Mouse (Mus musculus) cerebellum, adult 18-20 months (tissue): ENCODE measurements around the gene Eral1.
"Not testable (repeated sequence)": the region's sequence is repeated elsewhere in the genome, so short reads cannot be mapped to it uniquely, and the experiment has no call there.

Experiments
- DNase-seq, 2 experiments: peaks; one replicate each; pipeline ENCODE4 v3.0.0; 2021

Eral1 gene

DNA sequence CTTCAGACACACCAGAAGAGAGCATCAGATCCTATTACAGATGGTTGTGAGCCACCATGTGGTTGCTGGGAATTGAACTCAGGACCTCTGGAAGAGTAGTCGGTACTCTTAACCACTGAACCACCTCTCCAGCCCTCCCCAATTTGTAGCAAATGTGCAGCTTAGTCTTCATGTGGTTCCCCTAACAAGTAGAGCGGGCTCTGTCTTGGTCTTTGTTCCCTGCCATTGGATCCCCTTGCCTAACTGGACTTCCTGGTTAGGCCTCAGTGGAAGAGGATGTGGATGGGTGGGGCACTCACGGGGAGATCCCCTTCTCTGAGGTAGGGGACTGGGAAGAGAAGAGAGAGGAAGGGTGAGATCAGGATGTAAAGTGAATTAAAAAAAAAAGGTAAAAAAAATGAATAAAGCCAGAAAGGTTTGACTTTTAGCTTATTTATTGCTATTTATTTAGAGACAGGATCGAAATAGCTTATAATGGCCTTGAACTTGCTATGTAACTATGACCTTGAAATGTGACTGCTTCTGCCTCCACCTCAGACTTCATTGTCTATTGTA lies 6.8 kb upstream of the Eral1 start:
- DNase-seq = no peak

DNA sequence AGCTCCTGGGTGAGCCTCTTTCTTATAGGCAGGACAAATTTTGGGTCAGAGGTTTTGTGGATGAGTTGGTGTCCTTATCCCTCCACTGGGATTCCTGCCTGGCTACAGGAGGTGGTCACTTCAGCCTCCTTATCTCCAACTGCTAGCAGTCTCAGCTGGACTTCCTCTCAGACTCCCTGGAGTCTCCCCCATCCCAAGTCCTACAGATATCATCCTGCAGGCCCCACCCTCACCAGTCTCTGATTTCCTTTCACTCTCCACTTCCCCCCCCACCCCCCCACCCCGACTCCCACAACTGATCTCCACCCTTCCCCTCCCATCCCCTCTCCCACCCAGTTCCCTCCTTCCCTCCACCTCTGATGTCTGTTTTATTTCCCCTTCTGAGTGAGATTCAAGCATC lies 3.4 kb upstream of the Eral1 start:
- DNase-seq = no peak

DNA sequence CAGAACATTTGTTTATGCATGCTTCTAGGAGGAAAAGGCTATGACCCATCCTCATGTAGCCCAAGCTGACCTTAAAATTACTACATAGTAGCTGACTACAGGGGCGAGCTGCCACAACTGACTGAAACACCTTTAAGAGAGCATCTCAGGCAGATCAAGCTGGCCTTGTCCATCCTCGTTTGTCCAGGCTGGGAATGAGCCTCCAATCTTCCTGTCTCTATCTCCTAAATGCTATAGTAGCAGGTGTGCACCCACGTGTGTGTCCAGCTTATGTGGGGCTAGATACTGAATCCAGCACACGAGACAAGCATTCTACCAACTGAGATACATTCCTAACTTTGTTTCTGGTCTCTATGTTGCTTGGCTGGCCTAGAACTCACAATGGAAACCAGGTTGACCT lies 5.5 kb downstream of the Eral1 start:
- DNase-seq = no peak

DNA sequence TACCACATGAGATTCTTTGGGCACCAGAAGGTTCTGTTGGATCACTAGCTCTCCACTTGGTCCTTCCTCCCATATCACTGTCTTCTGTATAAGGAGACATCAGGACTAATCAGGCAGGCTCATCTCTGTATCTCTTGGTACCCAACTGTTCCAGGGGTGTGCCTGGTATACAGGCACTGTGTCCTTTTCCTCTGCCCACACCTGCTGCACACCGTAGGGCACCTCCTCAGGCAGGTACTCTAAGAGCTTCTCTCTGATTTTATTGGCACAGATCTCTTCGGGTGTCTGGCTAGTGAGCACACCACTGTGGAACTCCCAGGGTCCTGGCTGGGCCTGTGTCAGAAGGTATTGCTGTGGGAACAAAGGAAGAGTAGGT lies 5.9 kb downstream of the Eral1 start:
- DNase-seq = no peak

DNA sequence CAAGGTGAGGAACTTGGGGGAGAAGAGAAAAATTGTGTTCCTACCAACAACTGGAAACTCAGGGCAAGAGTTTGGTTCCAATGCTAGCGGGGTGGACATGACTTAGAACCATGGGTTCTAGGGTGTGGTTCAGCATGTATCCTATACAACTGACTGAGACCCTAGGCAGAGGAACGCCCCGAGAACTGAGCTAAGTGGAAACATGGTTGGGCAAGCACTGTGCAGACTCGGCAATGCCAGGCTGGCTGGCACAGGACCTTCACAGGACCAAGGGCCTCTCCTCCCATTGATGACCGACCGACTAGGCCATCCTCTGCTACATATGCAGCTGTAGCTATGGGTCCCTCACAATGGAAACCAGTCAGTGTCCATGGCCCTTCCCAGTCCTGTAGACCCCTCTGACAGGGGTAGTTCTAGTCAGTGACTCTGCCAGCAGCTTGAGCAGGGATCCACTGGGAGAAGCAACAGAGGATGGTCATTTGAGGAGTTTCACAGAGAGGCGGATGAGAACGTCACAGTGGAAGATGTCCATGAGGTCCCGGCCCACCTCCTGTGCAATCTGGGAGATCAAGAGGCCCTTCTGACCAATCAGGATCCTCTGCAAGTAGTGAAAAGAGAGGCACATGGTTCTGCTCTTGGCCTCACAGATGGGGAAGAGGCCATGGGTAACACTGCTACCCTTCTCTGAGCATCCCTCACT lies 6.5 kb downstream of the Eral1 start:
- no peak for DNase-seq

DNA sequence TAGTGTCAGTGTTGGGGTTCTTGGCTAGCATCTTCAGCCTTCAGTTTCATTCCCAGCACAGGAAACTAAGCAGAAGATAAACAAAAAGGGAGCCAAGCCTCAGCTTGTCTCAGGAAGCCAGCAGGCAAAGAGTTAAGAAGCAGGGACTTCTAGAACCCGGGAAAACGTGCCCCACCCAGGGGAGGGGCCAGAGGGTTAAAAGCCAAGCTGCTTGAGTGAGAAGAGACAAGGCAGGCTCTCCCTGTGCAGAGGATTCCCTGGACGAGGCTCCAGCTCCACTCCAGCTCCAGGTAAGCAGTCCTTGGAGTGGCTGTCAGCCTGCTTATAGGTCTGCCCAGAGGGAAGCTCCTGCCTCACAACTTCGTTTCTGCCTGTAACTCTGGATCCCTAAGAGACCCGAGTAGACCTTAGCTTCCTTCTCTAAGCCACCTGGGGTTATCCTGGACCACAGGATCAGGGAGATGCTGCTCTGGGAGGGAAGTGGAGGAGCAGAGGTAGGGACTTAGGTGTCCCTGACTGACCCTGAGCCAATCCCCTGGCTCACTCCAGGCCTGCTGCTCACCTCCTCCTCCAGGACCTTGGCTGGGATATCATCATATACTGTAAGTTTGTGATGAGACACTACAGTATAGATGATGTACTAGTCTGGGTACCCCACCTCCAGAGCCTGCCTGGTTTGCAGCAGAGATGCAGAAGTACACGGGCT lies 7.6 kb downstream of the Eral1 start:
- no peak for DNase-seq

DNA sequence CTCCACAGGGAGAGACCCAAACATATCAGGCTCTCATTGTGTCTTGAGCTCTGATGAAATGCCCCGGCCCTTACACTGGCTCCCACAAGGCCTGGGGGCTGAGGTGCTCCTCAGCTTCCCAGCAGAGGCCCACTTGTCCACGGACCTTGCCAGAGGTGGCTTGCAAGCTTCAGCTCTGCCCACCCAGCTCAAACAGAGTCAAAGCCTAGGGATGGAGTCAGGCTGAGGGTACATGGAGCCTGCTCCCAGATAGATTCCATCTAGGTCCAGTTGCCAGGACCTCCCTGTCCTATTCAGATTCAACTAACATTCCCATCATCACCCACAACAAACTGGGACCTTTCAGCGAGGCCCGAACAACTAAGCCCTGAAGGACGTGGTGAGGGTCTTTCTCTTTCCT lies 8.2 kb downstream of the Eral1 start:
- no peak for DNase-seq

DNA sequence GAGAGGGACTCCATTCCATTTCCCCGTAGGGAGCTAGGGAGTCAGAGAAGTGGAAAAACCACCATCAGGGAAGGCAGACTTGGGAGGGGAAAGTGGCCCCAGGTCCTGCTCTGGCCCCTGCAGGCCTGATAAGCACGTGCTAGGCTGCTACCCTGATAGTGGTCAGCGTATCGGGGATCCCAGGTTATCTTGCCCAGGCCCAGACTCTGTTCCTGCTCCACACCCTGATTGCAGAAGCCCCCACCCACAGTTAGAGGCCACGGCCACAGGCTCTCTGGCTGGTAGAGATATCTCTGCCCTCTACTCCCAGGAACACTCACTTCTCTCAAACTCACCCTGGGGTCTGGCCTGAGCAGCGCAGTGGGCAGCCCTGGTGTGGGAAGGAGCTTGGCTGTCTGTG lies 10.5 kb downstream of the Eral1 start:
- no peak for DNase-seq

DNA sequence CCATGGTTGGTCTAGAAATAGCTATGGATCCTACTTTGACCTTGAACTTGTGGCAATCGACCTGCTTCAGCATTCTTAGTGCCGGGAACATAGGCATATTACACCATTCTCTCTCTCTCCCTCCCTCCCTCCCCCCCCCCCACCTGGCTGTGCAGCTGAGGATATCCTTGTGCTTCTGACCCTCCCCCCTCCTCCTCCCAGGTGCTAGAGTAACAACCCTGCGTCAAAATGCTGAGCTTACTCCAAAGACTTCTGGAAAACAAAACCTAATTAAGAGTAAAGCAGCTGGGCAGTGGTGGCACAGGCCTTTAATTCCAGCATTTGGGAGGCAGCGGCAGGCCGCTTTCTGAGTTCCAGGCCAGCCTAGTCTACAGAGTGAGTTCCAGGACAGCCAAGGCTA lies 11.1 kb downstream of the Eral1 start:
- no peak for DNase-seq

DNA sequence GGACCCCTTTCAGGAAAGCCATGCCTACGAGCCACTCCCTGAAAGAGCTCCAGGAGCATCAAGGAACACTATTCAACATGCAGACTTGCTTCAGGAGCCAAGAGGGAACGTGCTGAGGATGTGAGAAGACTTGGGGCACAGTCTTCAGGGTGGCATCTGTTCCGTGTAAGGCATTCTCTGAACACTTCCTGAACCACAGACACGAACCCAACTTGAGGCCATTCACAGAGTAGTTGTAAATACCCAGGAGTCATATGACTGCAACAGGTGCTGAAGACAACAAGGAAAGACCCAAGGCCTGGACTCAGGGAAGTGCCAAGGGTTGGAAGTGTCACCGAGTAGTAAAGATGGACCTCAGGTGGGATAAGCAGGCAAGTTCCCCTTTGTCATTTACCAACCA lies 12.6 kb downstream of the Eral1 start:
- no peak for DNase-seq

DNA sequence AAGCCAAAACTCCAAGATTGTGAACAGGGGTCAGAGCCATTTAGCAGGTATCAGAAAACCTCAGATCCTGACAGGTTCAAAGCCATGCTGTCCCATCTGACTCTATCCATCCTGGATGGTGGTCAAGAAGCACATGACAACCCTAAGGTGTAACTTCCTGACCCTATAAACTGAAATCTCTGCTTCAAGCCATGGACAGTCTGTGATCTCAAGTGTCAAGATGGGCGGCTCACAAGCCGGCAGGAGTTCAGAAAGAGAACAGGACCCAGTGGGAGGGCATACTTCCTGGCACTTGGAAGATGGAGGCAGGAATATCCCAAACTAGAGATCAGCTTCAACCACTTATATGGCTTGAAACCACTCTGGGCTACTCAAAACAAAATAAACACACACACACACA lies 13.5 kb downstream of the Eral1 start:
- no peak for DNase-seq

DNA sequence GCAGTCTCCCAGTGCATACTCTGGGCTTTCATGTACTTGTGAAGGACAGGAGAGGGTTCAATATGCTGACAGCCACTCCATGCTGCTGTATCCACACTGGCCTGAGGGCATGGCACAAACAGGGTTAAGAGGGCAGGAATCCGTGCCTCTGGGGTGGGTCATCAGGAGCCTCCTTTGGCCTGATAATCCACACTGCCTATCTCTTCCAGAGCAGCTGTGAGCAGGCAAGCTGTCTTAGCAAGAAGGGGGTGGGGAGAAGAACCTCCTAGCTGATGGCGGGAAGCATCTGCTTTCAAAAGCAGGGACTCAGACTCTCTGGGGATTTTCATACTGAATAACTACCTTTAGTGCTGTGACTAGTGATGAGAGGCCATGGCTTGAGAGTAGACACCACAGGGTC lies 14.3 kb downstream of the Eral1 start:
- no peak for DNase-seq

DNA sequence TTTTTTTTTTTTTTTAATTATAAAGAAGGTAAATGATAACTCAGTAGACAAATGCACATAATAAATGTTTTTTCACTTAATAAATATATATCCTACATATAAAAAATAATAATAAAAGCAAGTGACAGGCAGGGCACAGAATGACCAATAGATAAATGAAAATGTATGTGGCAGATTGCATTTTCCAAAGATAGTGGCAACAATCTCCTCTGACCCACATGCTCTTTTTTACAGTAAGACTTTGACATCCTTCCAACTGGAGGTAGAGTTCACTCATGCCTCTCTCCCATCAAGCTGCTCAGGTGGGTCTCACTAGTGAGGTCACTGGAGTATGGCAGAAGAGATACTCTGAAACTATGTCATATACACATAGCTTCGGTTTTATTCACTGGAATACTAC lies 17.6 kb downstream of the Eral1 start:
- no peak for DNase-seq

DNA sequence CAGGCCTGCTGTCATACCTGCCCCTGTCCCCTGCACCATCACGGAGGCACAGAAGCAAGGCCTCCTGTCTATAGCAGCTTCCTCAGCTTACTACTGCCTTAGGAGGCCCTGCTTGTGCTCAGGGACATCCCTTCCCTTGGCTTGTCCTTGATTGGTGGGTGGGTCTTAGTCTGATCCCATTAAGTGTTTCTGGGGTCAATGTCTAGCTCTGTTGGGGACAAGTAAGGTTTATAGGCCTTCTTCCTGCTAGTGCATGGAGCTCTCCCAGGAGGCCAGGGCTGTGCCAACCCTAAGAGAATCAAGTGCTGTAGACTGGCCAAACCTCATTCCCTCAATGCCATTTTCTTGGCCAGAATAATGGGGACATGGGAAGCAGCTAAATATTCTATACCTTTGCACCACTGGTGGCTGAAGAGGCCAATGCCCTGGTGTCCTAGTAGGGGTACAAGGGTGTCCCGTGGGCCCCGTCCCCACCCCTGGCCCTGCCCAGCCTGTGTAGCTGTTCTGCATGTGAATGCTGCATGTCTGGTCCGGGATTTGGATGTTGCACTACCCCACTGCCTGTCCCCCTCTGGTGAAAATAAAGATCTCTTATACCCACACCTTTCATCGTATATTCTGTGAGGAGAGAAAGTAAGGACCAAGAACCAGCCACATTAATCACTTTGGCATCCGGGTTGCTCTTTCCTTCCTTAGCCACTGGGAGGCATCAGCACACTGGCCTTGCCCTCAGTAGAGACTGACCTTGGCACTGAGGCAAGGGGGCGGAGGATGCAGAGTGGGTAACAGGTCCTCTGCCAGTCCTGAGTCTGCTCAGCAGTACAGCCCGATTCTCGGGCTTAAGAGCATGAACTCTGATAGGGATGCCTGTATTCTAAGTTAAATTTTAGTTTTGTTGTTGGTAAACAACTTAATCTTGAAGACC lies 20.1 kb downstream of the Eral1 start:
- DNase-seq = peak; percentile 58 to 65

DNA sequence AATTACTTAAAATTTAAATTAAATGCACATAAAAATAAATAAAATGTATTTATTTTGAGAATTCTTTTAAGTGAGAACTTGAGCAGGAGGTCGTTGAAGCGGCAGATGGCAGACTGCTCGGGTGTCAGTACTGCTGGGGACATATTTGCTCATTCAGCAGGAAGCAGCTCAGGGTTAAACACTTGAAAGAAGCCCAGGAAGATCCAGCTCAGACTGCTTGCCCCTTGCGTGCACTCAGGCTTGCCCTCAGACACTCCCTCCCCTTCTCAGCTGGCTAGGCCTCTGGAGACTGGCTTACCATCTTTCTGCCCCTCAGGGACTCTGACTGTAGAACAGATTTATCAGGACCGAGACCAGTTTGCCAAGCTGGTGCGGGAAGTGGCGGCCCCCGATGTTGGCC lies 23.2 kb downstream of the Eral1 start:
- DNase-seq = no peak

DNA sequence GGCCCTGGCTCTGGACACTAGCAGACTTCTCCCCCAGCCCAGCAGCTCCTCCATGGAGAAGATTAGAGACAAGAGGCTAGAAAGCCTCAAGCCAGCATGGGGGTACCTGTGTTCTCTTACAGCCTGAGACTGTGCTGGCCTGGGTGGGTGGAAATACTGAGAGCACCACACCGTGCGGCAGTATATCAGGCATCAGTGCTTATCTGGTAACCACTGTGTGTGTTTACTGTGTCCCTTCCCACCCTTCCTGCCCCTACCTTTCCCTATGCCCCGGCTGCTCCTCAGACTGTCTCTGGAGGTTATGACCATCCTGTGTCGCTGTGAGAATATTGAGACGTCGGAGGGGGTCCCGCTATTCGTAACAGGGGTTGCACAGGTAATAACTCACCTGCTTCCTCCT lies 27.1 kb downstream of the Eral1 start:
- DNase-seq = no peak

DNA sequence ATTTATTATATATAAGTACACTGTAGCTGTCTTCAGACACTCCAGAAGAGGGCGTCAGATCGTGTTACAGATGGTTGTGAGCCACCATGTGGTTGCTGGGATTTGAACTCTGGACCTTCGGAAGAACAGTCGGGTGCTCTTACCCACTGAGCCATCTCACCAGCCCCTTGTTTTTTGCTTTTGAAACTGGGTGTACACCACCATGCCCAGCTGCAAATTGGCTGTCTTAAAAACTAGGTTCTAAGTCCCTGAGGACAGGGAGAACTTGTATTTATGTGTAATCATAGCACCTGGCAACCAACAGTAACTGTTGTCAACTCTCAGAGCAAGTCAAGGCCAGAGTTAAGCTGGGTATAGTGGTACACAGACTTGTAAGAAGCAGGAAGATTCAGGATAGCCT lies 31.5 kb downstream of the Eral1 start:
- DNase-seq = not testable (repeated sequence)

DNA sequence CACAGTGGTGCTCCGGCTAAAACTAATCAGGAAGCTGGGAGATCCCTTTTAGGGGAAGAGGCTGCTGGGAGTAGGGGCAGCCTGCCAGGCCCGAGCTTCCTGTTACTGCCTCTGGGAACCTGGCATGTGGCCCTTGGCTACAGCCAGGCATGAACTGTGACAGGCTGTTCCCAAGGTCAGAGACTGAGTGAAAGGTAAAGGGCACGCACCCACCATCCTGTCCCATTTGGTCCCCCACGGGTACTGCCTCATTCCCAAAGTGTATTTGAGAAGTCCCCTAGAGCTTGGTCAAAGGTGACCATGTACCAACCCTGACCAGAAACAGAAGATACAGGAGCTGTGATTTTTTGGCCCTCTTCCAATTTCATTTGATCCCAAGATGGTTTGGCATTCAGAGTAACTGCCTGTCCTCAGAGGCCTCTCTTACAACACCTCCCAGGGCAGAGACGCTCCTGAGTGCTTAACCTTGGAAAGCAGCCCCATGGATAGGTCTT lies 35.4 kb downstream of the Eral1 start:
- peak; percentile 89 to 92 for DNase-seq

DNA sequence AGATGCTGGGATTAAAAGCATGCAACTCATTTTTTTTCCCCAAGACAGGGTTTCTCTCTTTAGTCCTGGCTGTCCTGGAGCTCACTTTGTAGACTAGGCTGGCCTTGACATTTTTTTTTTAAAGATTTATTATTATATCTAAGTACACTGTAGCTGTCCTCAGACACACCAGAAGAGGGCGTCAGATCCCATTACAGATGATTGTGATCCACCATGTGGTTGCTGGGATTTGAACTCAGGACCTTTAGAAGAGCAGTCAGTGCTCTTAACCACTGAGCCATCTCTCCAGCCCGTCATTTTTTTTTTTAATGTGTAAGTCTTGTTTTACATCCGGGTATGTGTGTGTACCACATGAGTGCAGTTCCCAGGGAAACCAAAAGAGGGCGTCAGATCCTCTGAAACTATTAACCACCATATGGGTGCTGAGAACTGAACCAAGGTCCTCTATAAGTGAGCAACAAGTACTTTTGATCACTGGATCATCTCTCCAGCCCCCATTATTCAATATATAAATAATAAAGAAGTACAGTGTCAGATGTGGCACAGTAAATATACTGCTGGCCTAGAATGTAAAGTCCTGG lies 37.8 kb downstream of the Eral1 start:
- DNase-seq = not testable (repeated sequence)

DNA sequence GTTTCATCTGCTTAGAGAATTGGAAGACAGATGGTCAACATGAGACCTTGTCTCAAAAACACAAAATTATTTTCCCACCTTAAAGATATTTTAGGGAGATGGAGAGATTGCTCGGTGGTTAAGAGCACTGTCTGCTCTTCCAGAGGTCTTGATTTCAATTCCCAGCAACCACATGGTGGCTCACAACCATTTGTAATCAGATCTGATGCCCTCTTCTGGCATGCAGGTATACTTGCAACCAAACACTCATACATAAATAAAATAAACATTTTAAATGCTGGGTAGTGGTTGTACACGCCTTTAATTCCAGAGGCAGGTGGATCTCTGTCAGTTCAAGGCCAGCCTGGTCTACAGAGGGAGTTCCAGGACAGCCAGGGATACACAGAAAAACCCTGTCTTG lies 39.3 kb downstream of the Eral1 start:
- no peak for DNase-seq

DNA sequence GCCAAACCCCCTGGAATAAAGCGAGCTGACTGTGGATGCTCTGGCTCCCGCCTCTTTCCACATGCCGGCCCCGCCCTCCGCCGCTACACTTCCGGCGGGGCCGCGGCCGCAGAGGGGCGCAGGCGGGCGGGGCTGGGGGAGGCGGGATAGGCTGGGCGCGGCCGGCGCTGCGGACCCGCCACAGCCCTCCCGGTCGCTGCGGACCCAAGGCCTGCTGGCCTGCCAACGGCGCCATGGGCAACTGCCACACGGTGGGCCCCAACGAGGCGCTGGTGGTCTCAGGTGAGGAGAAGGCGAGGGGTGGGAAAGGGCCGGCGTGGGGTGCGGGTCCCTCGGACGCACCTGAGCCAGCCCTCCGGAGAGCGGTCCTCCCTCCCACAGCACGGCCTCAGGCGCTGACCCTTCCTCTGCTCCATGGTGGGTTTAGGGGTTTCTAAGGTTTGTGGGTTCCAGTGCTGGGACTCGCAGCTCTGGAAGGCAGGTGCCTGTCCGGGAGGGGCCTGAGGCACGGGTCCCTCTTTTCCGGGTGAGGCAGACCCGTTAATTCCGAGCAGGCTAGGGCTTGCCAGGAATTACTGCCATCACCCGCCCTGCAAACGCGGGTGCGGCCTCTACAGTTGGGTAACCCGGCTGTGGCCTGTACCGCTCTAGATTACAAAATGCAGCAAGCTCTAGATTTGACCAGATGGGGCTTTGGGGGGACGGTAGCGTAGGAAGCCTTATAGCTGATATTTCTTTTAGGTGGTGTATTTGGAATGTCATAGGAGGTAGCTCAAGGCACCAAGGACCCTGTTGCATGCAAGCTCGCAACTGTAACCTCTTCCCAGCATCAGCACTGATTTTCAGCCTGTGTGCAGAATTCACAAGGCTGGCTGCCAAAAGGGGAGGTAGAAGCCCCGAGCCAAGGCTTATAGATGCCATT lies 42.1 kb downstream of the Eral1 start, which contains the start of gene Flot2:
Flot2 (plus strand) TSS at position 101 of the 922 bp plus-strand sequence.
- DNase-seq = peak; percentile 61 to 71

DNA sequence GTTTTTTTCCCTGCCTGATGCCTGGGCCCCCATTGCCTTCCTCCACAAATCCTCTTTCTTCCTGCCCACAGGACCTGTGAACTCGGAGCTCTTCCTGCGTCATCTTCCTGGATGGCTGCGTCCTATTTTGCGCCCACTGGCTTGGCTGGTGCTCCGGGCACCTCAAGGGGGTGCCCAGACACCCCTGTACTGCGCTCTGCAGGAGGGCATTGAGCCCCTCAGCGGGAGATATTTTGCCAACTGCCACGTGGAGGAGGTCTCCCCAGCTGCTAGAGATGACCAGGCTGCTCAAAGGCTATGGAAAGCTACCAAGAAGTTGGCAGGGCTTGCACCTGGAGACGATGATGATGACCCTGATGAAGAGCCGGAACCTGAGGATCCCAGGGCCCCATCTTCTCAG lies 43.4 kb downstream of the Eral1 start:
- no peak for DNase-seq
